Mouse (Mus musculus): ENCODE data around the gene Krt8.

DNA sequence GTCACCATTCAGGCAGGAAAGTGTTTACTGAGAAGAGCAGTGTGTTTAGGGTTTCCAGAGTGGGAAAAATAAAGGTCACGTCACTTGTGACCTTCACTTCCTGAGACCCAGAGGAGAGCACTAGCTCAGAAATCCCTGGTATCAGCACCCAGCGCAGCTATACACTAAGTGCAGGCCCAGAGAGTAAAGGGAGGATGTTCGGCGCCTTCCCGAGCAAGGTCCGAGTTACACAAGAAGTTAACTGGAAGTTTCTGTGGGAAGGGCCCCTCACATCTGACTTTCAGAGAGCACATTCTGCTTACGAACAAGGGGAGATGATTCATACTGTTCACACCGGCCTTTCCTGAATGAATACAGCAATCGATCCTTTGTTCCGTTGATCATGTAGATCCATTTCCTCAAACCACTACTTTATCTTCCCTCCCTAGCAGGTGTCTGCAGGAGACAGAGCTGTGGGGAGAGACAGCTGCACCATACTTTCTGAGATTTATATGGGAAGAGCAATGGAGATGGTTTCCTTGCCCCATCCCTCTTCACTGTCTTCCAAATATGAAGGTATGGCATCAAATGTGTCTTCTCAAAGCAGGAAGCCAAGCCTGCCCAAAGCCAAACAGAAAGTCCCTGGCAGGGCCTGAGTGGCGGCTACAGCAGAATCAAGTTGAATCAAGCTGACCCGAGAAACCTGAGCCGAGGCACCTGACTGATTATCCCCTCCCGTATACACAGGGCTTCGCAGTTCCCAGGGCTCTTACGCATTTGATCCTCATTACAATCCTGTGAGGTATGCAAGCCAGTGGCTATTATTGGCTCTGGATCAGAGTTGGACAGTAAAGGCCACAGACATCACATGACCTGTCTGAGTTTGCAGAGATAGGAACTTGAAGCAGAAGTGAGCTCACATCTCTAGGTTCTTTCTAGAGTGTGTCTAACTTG lies 30.1 kb upstream of the Krt8 start:
- TF ChIP-seq CTCF (IDR thresholded peaks at IDR 0.05; ENCODE audit: borderline replicate concordance, insufficient read depth, low read depth, low read length) (no peak), POLR2A (IDR thresholded peaks at IDR 0.05; ENCODE audit: borderline replicate concordance, insufficient read depth, low read length) (no peak)
